Mouse (Mus musculus): ENCODE data around the gene Lpp. TPM values are rescaled to one million over a fixed set of nuclear protein-coding genes. Genes with fewer than 3 reads are reported as not detected.
A peak's percentile ranks its signal among the peaks of the same experiment; 100 is the strongest.

Lpp gene
- 7.8 and 10.5 TPM in 2 replicates for polyA plus RNA-seq (2012; ENCODE audit: insufficient read depth, insufficient read length, missing spikeins)

GRCm38 (mm10) chr16:24392651-24393555 is at the start of gene Lpp:
Gene Lpp, plus strand, starts transcription at chr16:24393507.
- 0 out of 2 replicates have a peak, but pooled peaks have one; percentile 53 for TF ChIP-seq POLR2A (IDR thresholded peaks at IDR 0.05; ENCODE audit: borderline replicate concordance, low read depth, low read length)
- no peak for TF ChIP-seq CTCF (IDR thresholded peaks at IDR 0.05; ENCODE audit: low read depth, low read length)
- H3K4me3 ChIP-seq (ENCODE audit: insufficient read depth, low read length): peak within 1 kb of the TSS; percentile 77
- peaks cover 14% of the 10 kb centered on the region for H3K4me1 ChIP-seq (ENCODE audit: control insufficient read depth, insufficient read depth, low read length)
- H3K27ac ChIP-seq (ENCODE audit: insufficient read depth, low read depth, low read length): peak within 1 kb of the TSS; percentile 77

DNA sequence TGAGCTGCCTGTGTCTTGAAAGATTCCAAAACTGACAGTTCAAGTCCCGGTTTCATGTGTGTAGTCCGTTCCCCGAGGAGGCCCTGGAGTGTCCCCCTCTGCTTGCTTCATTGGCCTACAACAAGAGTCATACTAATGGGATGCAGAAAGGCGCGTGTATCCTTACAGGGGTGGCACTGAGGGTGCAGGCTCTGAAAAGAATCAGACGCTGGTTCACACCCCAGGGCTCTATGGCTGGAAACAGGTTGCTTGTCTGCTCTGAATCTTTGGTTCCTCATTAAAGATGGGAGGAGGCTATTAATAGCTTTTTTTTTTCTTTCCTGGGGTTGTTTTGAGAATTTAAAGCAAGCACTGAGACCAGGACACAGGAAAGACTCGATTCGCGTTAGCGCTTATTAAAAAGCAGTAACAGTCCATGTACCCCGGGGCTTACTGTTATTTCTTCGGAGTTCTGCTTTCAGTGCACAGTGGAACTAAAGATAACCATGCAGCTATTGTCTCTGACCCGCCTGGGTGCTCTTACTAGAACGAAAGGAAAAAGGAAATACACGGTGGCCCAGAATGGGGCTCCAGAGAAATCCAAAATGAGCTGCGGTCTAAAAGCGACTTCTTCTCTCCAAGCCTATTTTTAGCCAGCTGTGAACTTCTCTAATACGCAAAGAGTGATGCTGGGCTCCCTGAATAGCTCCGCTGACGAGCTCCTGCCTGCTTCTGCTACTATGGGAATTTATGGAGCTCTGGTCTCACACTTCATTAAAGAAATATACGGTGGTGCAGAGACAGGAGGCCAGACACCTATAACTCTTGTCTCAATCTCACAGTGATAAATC is 45.5 kb upstream of the Lpp start:
- peaks cover 13% of the 10 kb centered on the region for H3K4me1 ChIP-seq (ENCODE audit: control insufficient read depth, insufficient read depth, low read length)
- H3K4me3 ChIP-seq (ENCODE audit: insufficient read depth, low read length): peak overlapping the region; percentile 50
- peak overlapping the region; percentile 49 for H3K27ac ChIP-seq (ENCODE audit: insufficient read depth, low read depth, low read length)
- TF ChIP-seq CTCF (IDR thresholded peaks at IDR 0.05; ENCODE audit: low read depth, low read length): no peak
- no peak for TF ChIP-seq POLR2A (IDR thresholded peaks at IDR 0.05; ENCODE audit: borderline replicate concordance, low read depth, low read length)

- Histone ChIP-seq H3K27ac (ENCODE audit: insufficient read depth, low read depth, low read length) (no peak overlapping the region), H3K4me3 (ENCODE audit: insufficient read depth, low read length) (no peak overlapping the region), H3K4me1 (ENCODE audit: control insufficient read depth, insufficient read depth, low read length) (peaks cover 13% of the 10 kb centered on the region)
- TF ChIP-seq CTCF (IDR thresholded peaks at IDR 0.05; ENCODE audit: low read depth, low read length) (no peak), POLR2A (IDR thresholded peaks at IDR 0.05; ENCODE audit: borderline replicate concordance, low read depth, low read length) (no peak)
Observed at GRCm38 (mm10) chr16:24350306-24350705, 43.0 kb upstream of the Lpp start.

GRCm38 (mm10) chr16:24350751-24351150 is 42.6 kb upstream of the Lpp start:
- TF ChIP-seq POLR2A (IDR thresholded peaks at IDR 0.05; ENCODE audit: borderline replicate concordance, low read depth, low read length) (no peak), CTCF (IDR thresholded peaks at IDR 0.05; ENCODE audit: low read depth, low read length) (no peak)
- no peak overlapping the region for H3K27ac ChIP-seq (ENCODE audit: insufficient read depth, low read depth, low read length)
- no peak overlapping the region for H3K4me3 ChIP-seq (ENCODE audit: insufficient read depth, low read length)
- H3K4me1 ChIP-seq (ENCODE audit: control insufficient read depth, insufficient read depth, low read length): peaks cover 13% of the 10 kb centered on the region

DNA sequence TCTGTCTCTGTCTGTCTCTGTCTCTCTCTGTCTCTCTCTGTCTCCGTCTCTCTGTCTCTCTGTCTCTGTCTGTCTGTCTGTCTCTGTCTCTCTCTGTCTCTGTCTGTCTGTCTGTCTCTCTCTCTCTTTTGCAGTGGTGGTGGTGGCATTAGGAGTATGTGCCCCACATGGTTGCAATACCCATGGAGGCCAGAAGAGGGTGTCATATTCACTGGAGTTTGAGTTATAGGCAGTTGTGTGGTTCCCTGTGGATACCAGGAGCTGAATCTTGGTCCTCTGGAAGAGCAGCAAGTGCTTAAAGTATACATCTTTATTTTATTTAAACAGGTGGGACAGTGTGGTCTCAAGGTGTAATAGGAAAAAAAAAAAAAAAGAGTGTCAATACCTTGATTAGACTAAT is 41.5 kb upstream of the Lpp start:
- Histone ChIP-seq H3K4me3 (ENCODE audit: insufficient read depth, low read length) (no peak overlapping the region), H3K4me1 (ENCODE audit: control insufficient read depth, insufficient read depth, low read length) (peaks cover 13% of the 10 kb centered on the region), H3K27ac (ENCODE audit: insufficient read depth, low read depth, low read length) (no peak overlapping the region)
- TF ChIP-seq POLR2A (IDR thresholded peaks at IDR 0.05; ENCODE audit: borderline replicate concordance, low read depth, low read length) (no peak), CTCF (IDR thresholded peaks at IDR 0.05; ENCODE audit: low read depth, low read length) (no peak)

DNA sequence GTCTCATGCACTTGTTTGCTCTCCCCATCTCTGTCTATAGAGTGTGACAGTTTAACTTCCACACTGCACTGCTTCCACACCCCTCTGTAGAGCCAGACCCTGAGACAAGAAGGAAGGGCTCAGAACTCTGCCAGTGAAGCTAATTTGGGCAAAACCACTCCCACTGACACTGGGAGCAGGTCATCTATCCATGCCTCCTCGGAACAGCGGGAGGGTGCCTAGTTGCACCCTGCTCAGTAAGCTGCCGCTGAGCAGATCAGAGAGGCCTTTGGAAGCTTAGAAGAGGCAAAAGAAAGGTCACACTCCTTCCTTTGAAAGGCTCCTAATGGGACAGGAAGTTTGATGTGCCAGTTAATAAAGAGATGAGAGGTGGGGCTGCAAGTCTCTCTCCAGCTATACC is 39.5 kb upstream of the Lpp start:
- TF ChIP-seq CTCF (IDR thresholded peaks at IDR 0.05; ENCODE audit: low read depth, low read length): no peak
- TF ChIP-seq POLR2A (IDR thresholded peaks at IDR 0.05; ENCODE audit: borderline replicate concordance, low read depth, low read length): no peak
- peaks cover under 1% of the 10 kb centered on the region; the same call in 1 of the 2 replicates for H3K4me1 ChIP-seq (ENCODE audit: control insufficient read depth, insufficient read depth, low read length)
- no peak overlapping the region for H3K4me3 ChIP-seq (ENCODE audit: insufficient read depth, low read length)
- no peak overlapping the region for H3K27ac ChIP-seq (ENCODE audit: insufficient read depth, low read depth, low read length)

DNA sequence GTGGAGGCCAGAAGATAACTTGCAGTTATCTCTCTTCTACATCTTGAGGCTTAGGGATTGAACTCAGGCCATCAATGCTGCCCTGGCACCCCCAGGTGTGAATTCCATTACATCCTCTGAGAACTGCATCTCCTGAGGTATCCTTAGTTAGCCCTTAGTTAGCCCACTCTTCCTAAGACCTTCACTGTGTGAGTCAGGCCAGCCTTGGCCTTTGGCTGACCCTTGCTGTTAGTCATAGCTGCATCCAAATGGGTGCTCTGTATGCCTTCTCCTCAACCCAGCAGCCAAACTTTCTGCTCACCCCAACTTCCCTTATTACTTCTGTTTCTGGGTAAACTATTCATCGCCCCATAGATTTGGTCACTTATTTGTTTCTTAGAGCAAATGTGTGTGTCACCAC is 31.6 kb upstream of the Lpp start:
- Histone ChIP-seq H3K4me3 (ENCODE audit: insufficient read depth, low read length) (no peak overlapping the region), H3K27ac (ENCODE audit: insufficient read depth, low read depth, low read length) (no peak overlapping the region), H3K4me1 (ENCODE audit: control insufficient read depth, insufficient read depth, low read length) (peaks cover 12% of the 10 kb centered on the region)
- TF ChIP-seq POLR2A (IDR thresholded peaks at IDR 0.05; ENCODE audit: borderline replicate concordance, low read depth, low read length) (no peak), CTCF (IDR thresholded peaks at IDR 0.05; ENCODE audit: low read depth, low read length) (no peak)

DNA sequence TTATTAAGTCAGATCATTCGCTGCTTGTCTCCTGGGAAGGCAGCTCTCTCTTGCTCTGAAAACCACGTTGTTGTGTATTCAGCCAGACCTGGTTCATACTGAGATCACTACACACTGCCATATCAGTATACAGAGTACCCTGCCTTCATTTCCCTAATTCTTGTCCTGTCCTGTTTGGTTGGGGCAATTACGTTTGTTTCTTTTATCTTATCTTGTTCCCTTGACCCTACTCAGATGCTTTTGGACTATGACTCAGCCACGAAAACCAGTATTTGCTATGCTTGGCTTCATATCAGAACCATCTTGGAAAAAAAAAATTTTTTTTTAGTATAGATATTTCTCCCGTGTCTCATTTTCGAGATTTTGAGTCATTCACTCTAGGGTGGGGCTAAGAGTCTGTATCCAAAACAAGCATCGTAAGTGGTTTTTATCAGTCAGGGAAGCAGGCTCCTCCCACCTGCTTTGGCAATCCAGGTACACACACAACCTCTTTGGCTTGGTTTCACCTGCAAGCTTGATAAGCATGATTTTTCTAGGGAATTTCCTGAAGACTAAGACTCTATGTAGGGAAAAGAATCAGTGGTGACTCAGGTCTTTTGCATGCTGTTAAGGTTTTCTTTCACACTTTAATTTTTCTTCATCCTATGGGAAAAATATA is 29.1 kb upstream of the Lpp start:
- Histone ChIP-seq H3K27ac (ENCODE audit: insufficient read depth, low read depth, low read length) (no peak overlapping the region), H3K4me3 (ENCODE audit: insufficient read depth, low read length) (no peak overlapping the region), H3K4me1 (ENCODE audit: control insufficient read depth, insufficient read depth, low read length) (peaks cover 12% of the 10 kb centered on the region)
- TF ChIP-seq CTCF (IDR thresholded peaks at IDR 0.05; ENCODE audit: low read depth, low read length) (no peak), POLR2A (IDR thresholded peaks at IDR 0.05; ENCODE audit: borderline replicate concordance, low read depth, low read length) (no peak)

- H3K4me3 ChIP-seq (ENCODE audit: insufficient read depth, low read length): no peak overlapping the region
- TF ChIP-seq CTCF (IDR thresholded peaks at IDR 0.05; ENCODE audit: low read depth, low read length) (no peak), POLR2A (IDR thresholded peaks at IDR 0.05; ENCODE audit: borderline replicate concordance, low read depth, low read length) (no peak)
- H3K27ac ChIP-seq (ENCODE audit: insufficient read depth, low read depth, low read length): no peak overlapping the region
- peaks cover 8% of the 10 kb centered on the region for H3K4me1 ChIP-seq (ENCODE audit: control insufficient read depth, insufficient read depth, low read length)
Observed at GRCm38 (mm10) chr16:24365900-24366299, 27.4 kb upstream of the Lpp start.

Measured in bone marrow macrophage, adult 2 months (primary cell).